Mouse (Mus musculus): ENCODE data around the gene Vmn1r142. TPM values are rescaled to one million over a fixed set of nuclear protein-coding genes. Genes with fewer than 3 reads are reported as not detected.
"Not testable (repeated sequence)": the region's sequence is repeated elsewhere in the genome, so short reads cannot be mapped to it uniquely, and the experiment has no call there.

Vmn1r142 gene
- polyA plus RNA-seq (2015; fragmentation: Nextera tagmentation; extraction: Ambion mirVana): not detected in 2 replicates

- H3K4me3 ChIP-seq (ENCODE audit: low read length); H3K27ac ChIP-seq (ENCODE audit: low read length); H3K4me1 ChIP-seq (ENCODE audit: control insufficient read depth, insufficient read depth, low read length); H3K27me3 ChIP-seq (ENCODE audit: control insufficient read depth, insufficient read depth, low read length); H3K9me3 ChIP-seq (replicated peaks; ENCODE audit: control insufficient read depth, low read length); ATAC-seq (replicated peaks; ENCODE audit: extremely low read depth, insufficient read depth, low FRiP score); H3K9ac ChIP-seq (ENCODE audit: low read length); H3K36me3 ChIP-seq (ENCODE audit: control insufficient read depth, insufficient read depth); H3K4me2 ChIP-seq (ENCODE audit: low read depth, low read length): not testable (repeated sequence)
- WGBS: no CpG with 5 or more reads among the region's 3 CpGs
These were observed at the start of gene Vmn1r142 for GRCm38 (mm10) chr7:22163935-22164334. Gene Vmn1r142, minus strand, starts transcription at chr7:22164035.

- H3K4me3 ChIP-seq (ENCODE audit: low read length); H3K4me2 ChIP-seq (ENCODE audit: low read depth, low read length); ATAC-seq (replicated peaks; ENCODE audit: extremely low read depth, insufficient read depth, low FRiP score); H3K4me1 ChIP-seq (ENCODE audit: control insufficient read depth, insufficient read depth, low read length); H3K9me3 ChIP-seq (replicated peaks; ENCODE audit: control insufficient read depth, low read length); H3K9ac ChIP-seq (ENCODE audit: low read length); H3K36me3 ChIP-seq (ENCODE audit: control insufficient read depth, insufficient read depth); H3K27me3 ChIP-seq (ENCODE audit: control insufficient read depth, insufficient read depth, low read length); H3K27ac ChIP-seq (ENCODE audit: low read length): not testable (repeated sequence)
- no CpG with 5 or more reads among the region's 2 CpGs for WGBS
These were observed 37.3 kb upstream of the Vmn1r142 start, which contains the start of gene Gm8653 for GRCm38 (mm10) chr7:22201164-22201563. Gene Gm8653, minus strand, starts transcription at chr7:22201264.

GRCm38 (mm10) chr7:22189077-22189476 lies 25.2 kb upstream of the Vmn1r142 start, which contains the start of gene Vmn1r143:
Gene Vmn1r143, plus strand, starts transcription at chr7:22189377.
- not testable (repeated sequence) for H3K4me2 ChIP-seq (ENCODE audit: low read depth, low read length); H3K27me3 ChIP-seq (ENCODE audit: control insufficient read depth, insufficient read depth, low read length); H3K36me3 ChIP-seq (ENCODE audit: control insufficient read depth, insufficient read depth); H3K9me3 ChIP-seq (replicated peaks; ENCODE audit: control insufficient read depth, low read length); H3K9ac ChIP-seq (ENCODE audit: low read length); H3K4me3 ChIP-seq (ENCODE audit: low read length); H3K4me1 ChIP-seq (ENCODE audit: control insufficient read depth, insufficient read depth, low read length); H3K27ac ChIP-seq (ENCODE audit: low read length); ATAC-seq (replicated peaks; ENCODE audit: extremely low read depth, insufficient read depth, low FRiP score)
- no CpG with 5 or more reads among the region's 3 CpGs for WGBS

GRCm38 (mm10) chr7:22134641-22135040 lies 29.2 kb downstream of the Vmn1r142 start, which contains the start of gene Gm10666:
Gene Gm10666, minus strand, starts transcription at chr7:22134741.
- H3K4me3 ChIP-seq (ENCODE audit: low read length); H3K27ac ChIP-seq (ENCODE audit: low read length); H3K36me3 ChIP-seq (ENCODE audit: control insufficient read depth, insufficient read depth); H3K9me3 ChIP-seq (replicated peaks; ENCODE audit: control insufficient read depth, low read length); H3K27me3 ChIP-seq (ENCODE audit: control insufficient read depth, insufficient read depth, low read length); ATAC-seq (replicated peaks; ENCODE audit: extremely low read depth, insufficient read depth, low FRiP score); H3K9ac ChIP-seq (ENCODE audit: low read length); H3K4me2 ChIP-seq (ENCODE audit: low read depth, low read length); H3K4me1 ChIP-seq (ENCODE audit: control insufficient read depth, insufficient read depth, low read length): not testable (repeated sequence)
- WGBS: no CpG with 5 or more reads among the region's 5 CpGs

GRCm38 (mm10) chr7:22118145-22118544 lies 45.7 kb downstream of the Vmn1r142 start, which contains the start of gene Gm16451:
Gene Gm16451, minus strand, starts transcription at chr7:22118245.
- WGBS: no CpG with 5 or more reads among the region's 2 CpGs
- H3K9ac ChIP-seq (ENCODE audit: low read length); H3K4me2 ChIP-seq (ENCODE audit: low read depth, low read length); H3K27ac ChIP-seq (ENCODE audit: low read length); H3K27me3 ChIP-seq (ENCODE audit: control insufficient read depth, insufficient read depth, low read length); H3K9me3 ChIP-seq (replicated peaks; ENCODE audit: control insufficient read depth, low read length); H3K4me3 ChIP-seq (ENCODE audit: low read length); H3K36me3 ChIP-seq (ENCODE audit: control insufficient read depth, insufficient read depth); ATAC-seq (replicated peaks; ENCODE audit: extremely low read depth, insufficient read depth, low FRiP score); H3K4me1 ChIP-seq (ENCODE audit: control insufficient read depth, insufficient read depth, low read length): not testable (repeated sequence)

Other genes with a start within 250 kb of the Vmn1r142 start
- gene Gm5891, start 242.7 kb downstream of the Vmn1r142 start, polyA plus RNA-seq (2015; fragmentation: Nextera tagmentation; extraction: Ambion mirVana): not detected in 2 replicates
- gene Vmn1r137, start 169.4 kb downstream of the Vmn1r142 start, polyA plus RNA-seq (2015; fragmentation: Nextera tagmentation; extraction: Ambion mirVana): not detected in 2 replicates
- gene Vmn1r138, start 135.1 kb downstream of the Vmn1r142 start, polyA plus RNA-seq (2015; fragmentation: Nextera tagmentation; extraction: Ambion mirVana): not detected in 2 replicates
- gene Gm6176, start 107.7 kb downstream of the Vmn1r142 start, polyA plus RNA-seq (2015; fragmentation: Nextera tagmentation; extraction: Ambion mirVana): not detected in 2 replicates
- gene Vmn1r139, start 95.0 kb downstream of the Vmn1r142 start, polyA plus RNA-seq (2015; fragmentation: Nextera tagmentation; extraction: Ambion mirVana): not detected in 2 replicates
- gene Gm16451, start 45.8 kb downstream of the Vmn1r142 start, polyA plus RNA-seq (2015; fragmentation: Nextera tagmentation; extraction: Ambion mirVana): not detected in 2 replicates
- gene Gm10666, start 29.3 kb downstream of the Vmn1r142 start, polyA plus RNA-seq (2015; fragmentation: Nextera tagmentation; extraction: Ambion mirVana): not detected in 2 replicates
- gene Vmn1r143, start 25.3 kb upstream of the Vmn1r142 start, polyA plus RNA-seq (2015; fragmentation: Nextera tagmentation; extraction: Ambion mirVana): not detected in 2 replicates
- not detected in 2 replicates for gene Gm8653, start 37.2 kb upstream of the Vmn1r142 start, polyA plus RNA-seq (2015; fragmentation: Nextera tagmentation; extraction: Ambion mirVana)
- gene Gm8453, start 65.4 kb upstream of the Vmn1r142 start, polyA plus RNA-seq (2015; fragmentation: Nextera tagmentation; extraction: Ambion mirVana): not detected in 2 replicates
- not detected in 2 replicates for gene Gm4187, start 165.7 kb upstream of the Vmn1r142 start, polyA plus RNA-seq (2015; fragmentation: Nextera tagmentation; extraction: Ambion mirVana)
- not detected in 2 replicates for gene Gm8660, start 207.0 kb upstream of the Vmn1r142 start, polyA plus RNA-seq (2015; fragmentation: Nextera tagmentation; extraction: Ambion mirVana)
- gene Vmn1r148, start 249.5 kb upstream of the Vmn1r142 start, polyA plus RNA-seq (2015; fragmentation: Nextera tagmentation; extraction: Ambion mirVana): not detected in 2 replicates

Data from heart, embryonic 16.5 days (tissue).